Mouse (Mus musculus): ENCODE data around the gene 2700049A03Rik.

Gene 2700049A03Rik

GRCm38 (mm10) chr12:71217866-71218522 lies 81.3 kb downstream of the 2700049A03Rik start:
- Histone ChIP-seq H3K36me3 (ENCODE audit: control insufficient read depth, insufficient read depth, low read length, poor library complexity, severe bottlenecking) (no peaks in the 10 kb centered on the region), H3K27me3 (ENCODE audit: control insufficient read depth, insufficient read depth, low read length, poor library complexity, severe bottlenecking) (no peaks in the 10 kb centered on the region)
- DNase-seq (ENCODE audit: low read depth, low spot score), result no peak

GRCm38 (mm10) chr12:71222761-71223160 lies 86.1 kb downstream of the 2700049A03Rik start:
- no peak for DNase-seq (ENCODE audit: low read depth, low spot score)
- no peaks in the 10 kb centered on the region for H3K27me3 ChIP-seq (ENCODE audit: control insufficient read depth, insufficient read depth, low read length, poor library complexity, severe bottlenecking)
- no peaks in the 10 kb centered on the region for H3K36me3 ChIP-seq (ENCODE audit: control insufficient read depth, insufficient read depth, low read length, poor library complexity, severe bottlenecking)

- Histone ChIP-seq H3K36me3 (ENCODE audit: control insufficient read depth, insufficient read depth, low read length, poor library complexity, severe bottlenecking) (no peaks in the 10 kb centered on the region), H3K27me3 (ENCODE audit: control insufficient read depth, insufficient read depth, low read length, poor library complexity, severe bottlenecking) (no peaks in the 10 kb centered on the region)
- no peak for DNase-seq (ENCODE audit: low read depth, low spot score)
These were observed 91.1 kb downstream of the 2700049A03Rik start for GRCm38 (mm10) chr12:71227769-71228168.

GRCm38 (mm10) chr12:71228925-71229649 lies 92.4 kb downstream of the 2700049A03Rik start:
- DNase-seq (ENCODE audit: low read depth, low spot score), result no peak
- no peaks in the 10 kb centered on the region for H3K36me3 ChIP-seq (ENCODE audit: control insufficient read depth, insufficient read depth, low read length, poor library complexity, severe bottlenecking)
- no peaks in the 10 kb centered on the region for H3K27me3 ChIP-seq (ENCODE audit: control insufficient read depth, insufficient read depth, low read length, poor library complexity, severe bottlenecking)

- Histone ChIP-seq H3K27me3 (ENCODE audit: control insufficient read depth, insufficient read depth, low read length, poor library complexity, severe bottlenecking) (no peaks in the 10 kb centered on the region), H3K36me3 (ENCODE audit: control insufficient read depth, insufficient read depth, low read length, poor library complexity, severe bottlenecking) (no peaks in the 10 kb centered on the region)
- DNase-seq (ENCODE audit: low read depth, low spot score), result no peak
These were observed 94.9 kb downstream of the 2700049A03Rik start for GRCm38 (mm10) chr12:71231561-71231960.

GRCm38 (mm10) chr12:71233426-71233825 lies 96.8 kb downstream of the 2700049A03Rik start:
- Histone ChIP-seq H3K36me3 (ENCODE audit: control insufficient read depth, insufficient read depth, low read length, poor library complexity, severe bottlenecking) (no peaks in the 10 kb centered on the region), H3K27me3 (ENCODE audit: control insufficient read depth, insufficient read depth, low read length, poor library complexity, severe bottlenecking) (no peaks in the 10 kb centered on the region)
- DNase-seq (ENCODE audit: low read depth, low spot score), result no peak

GRCm38 (mm10) chr12:71237074-71237473 lies 100.4 kb downstream of the 2700049A03Rik start:
- H3K36me3 ChIP-seq (ENCODE audit: control insufficient read depth, insufficient read depth, low read length, poor library complexity, severe bottlenecking), result no peaks in the 10 kb centered on the region
- H3K27me3 ChIP-seq (ENCODE audit: control insufficient read depth, insufficient read depth, low read length, poor library complexity, severe bottlenecking), result no peaks in the 10 kb centered on the region
- DNase-seq (ENCODE audit: low read depth, low spot score), result no peak

- Histone ChIP-seq H3K36me3 (ENCODE audit: control insufficient read depth, insufficient read depth, low read length, poor library complexity, severe bottlenecking) (peaks cover 2% of the 10 kb centered on the region; the same call in 1 of the 2 replicates), H3K27me3 (ENCODE audit: control insufficient read depth, insufficient read depth, low read length, poor library complexity, severe bottlenecking) (no peaks in the 10 kb centered on the region)
- DNase-seq (ENCODE audit: low read depth, low spot score), result no peak
These were observed 106.1 kb downstream of the 2700049A03Rik start for GRCm38 (mm10) chr12:71242791-71243190.

GRCm38 (mm10) chr12:71244766-71245390 lies 108.2 kb downstream of the 2700049A03Rik start:
- Histone ChIP-seq H3K27me3 (ENCODE audit: control insufficient read depth, insufficient read depth, low read length, poor library complexity, severe bottlenecking) (no peaks in the 10 kb centered on the region), H3K36me3 (ENCODE audit: control insufficient read depth, insufficient read depth, low read length, poor library complexity, severe bottlenecking) (peaks cover 2% of the 10 kb centered on the region; the same call in 1 of the 2 replicates)
- no peak for DNase-seq (ENCODE audit: low read depth, low spot score)

- DNase-seq (ENCODE audit: low read depth, low spot score), result no peak
- H3K27me3 ChIP-seq (ENCODE audit: control insufficient read depth, insufficient read depth, low read length, poor library complexity, severe bottlenecking), result no peaks in the 10 kb centered on the region
- H3K36me3 ChIP-seq (ENCODE audit: control insufficient read depth, insufficient read depth, low read length, poor library complexity, severe bottlenecking), result peaks cover 2% of the 10 kb centered on the region; the same call in 1 of the 2 replicates
These were observed 110.5 kb downstream of the 2700049A03Rik start for GRCm38 (mm10) chr12:71247191-71247590.

- no peak for DNase-seq (ENCODE audit: low read depth, low spot score)
- Histone ChIP-seq H3K27me3 (ENCODE audit: control insufficient read depth, insufficient read depth, low read length, poor library complexity, severe bottlenecking) (no peaks in the 10 kb centered on the region), H3K36me3 (ENCODE audit: control insufficient read depth, insufficient read depth, low read length, poor library complexity, severe bottlenecking) (no peaks in the 10 kb centered on the region)
These were observed 112.7 kb downstream of the 2700049A03Rik start for GRCm38 (mm10) chr12:71249348-71249747.

- Histone ChIP-seq H3K27me3 (ENCODE audit: control insufficient read depth, insufficient read depth, low read length, poor library complexity, severe bottlenecking) (no peaks in the 10 kb centered on the region), H3K36me3 (ENCODE audit: control insufficient read depth, insufficient read depth, low read length, poor library complexity, severe bottlenecking) (no peaks in the 10 kb centered on the region)
- no peak for DNase-seq (ENCODE audit: low read depth, low spot score)
These were observed 116.0 kb downstream of the 2700049A03Rik start for GRCm38 (mm10) chr12:71252509-71253167.

- Histone ChIP-seq H3K36me3 (ENCODE audit: control insufficient read depth, insufficient read depth, low read length, poor library complexity, severe bottlenecking) (no peaks in the 10 kb centered on the region), H3K27me3 (ENCODE audit: control insufficient read depth, insufficient read depth, low read length, poor library complexity, severe bottlenecking) (no peaks in the 10 kb centered on the region)
- no peak for DNase-seq (ENCODE audit: low read depth, low spot score)
These were observed 118.1 kb downstream of the 2700049A03Rik start for GRCm38 (mm10) chr12:71254779-71255178.

- Histone ChIP-seq H3K27me3 (ENCODE audit: control insufficient read depth, insufficient read depth, low read length, poor library complexity, severe bottlenecking) (no peaks in the 10 kb centered on the region), H3K36me3 (ENCODE audit: control insufficient read depth, insufficient read depth, low read length, poor library complexity, severe bottlenecking) (no peaks in the 10 kb centered on the region)
- no peak for DNase-seq (ENCODE audit: low read depth, low spot score)
These were observed 121.7 kb downstream of the 2700049A03Rik start for GRCm38 (mm10) chr12:71258196-71258920.
